Mouse (Mus musculus) embryonic fibroblast, embryonic 13.5 days (primary cell): Measurements from ENCODE around the gene Lpgat1. TPM values are rescaled to one million over a fixed set of nuclear protein-coding genes. Genes with fewer than 3 reads are reported as not detected.

Experiments
- H3K27ac ChIP-seq: 2 replicates; pipeline ENCODE4 v1.5.1; 2012; ENCODE audit warnings: low read length, control low read depth, inconsistent platforms; ENCODE audit not compliant: insufficient read depth
- H3K4me1 ChIP-seq: 2 replicates; pipeline ENCODE4 v1.6.1; 2011; ENCODE audit warnings: low read length; ENCODE audit not compliant: control insufficient read depth, insufficient read depth
- H3K4me3 ChIP-seq: 2 replicates; pipeline ENCODE4 v1.5.1; 2011; ENCODE audit warnings: mild to moderate bottlenecking, control low read depth, low read length; ENCODE audit not compliant: insufficient read depth
- CTCF ChIP-seq: IDR thresholded peaks from 2 replicates; pipeline ENCODE4 v1.5.1; 2011; ENCODE audit warnings: mild to moderate bottlenecking, control low read depth, low read length, moderate library complexity, borderline replicate concordance; ENCODE audit not compliant: insufficient read depth
- POLR2A ChIP-seq: IDR thresholded peaks from 2 replicates; pipeline ENCODE4 v1.6.1; 2011; ENCODE audit warnings: low read depth, mild to moderate bottlenecking, control low read depth, low read length, moderate library complexity
- polyA plus RNA-seq: library from polyadenylated mRNA; stranded (reverse); fragments of >200 nt; gene quantifications from 2 replicates; pipeline ENCODE4 v1.2.4, GENCODE M21; 2011; ENCODE audit warnings: low read depth; ENCODE audit not compliant: missing spikeins, insufficient read length

Gene Lpgat1
- polyA plus RNA-seq, 1 experiment: 66.1 TPM

- Histone ChIP-seq H3K4me3 (no peak overlapping the region), H3K27ac (no peak overlapping the region), H3K4me1 (no peaks in the 10 kb centered on the region; the same call in 1 of the 2 replicates)
- TF ChIP-seq CTCF (no peak), POLR2A (no peak)
Measured at GRCm38 (mm10) chr1:191775116-191775515, 57.5 kb downstream of the Lpgat1 start.

DNA sequence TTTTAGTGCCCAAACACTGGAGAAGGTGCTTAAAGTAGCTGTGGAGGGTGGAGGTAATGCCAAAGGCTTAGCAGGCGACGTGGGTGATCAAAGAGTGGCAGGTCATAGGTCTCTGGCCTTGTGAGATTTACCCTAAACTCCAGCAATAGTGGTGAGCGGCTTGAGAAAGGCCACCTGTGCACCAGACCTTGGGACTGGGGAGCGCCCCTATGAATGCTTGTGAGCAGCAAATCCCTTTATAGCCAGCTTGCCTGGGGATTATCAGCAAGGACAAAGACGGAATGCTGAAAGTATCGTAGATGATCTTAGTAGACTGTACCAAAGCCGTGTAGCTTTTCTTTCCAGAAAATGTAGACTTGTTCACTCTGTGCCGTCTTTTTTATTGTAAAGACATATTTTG, 59.9 kb downstream of the Lpgat1 start:
- Histone ChIP-seq H3K27ac (no peak overlapping the region), H3K4me1 (no peaks in the 10 kb centered on the region; the same call in 1 of the 2 replicates), H3K4me3 (no peak overlapping the region)
- no peak for TF ChIP-seq POLR2A
- TF ChIP-seq CTCF: no peak

- TF ChIP-seq CTCF (no peak), POLR2A (no peak)
- no peak overlapping the region for H3K4me3 ChIP-seq
- H3K4me1 ChIP-seq: no peaks in the 10 kb centered on the region
- no peak overlapping the region for H3K27ac ChIP-seq
Measured at GRCm38 (mm10) chr1:191780470-191780869, 62.8 kb downstream of the Lpgat1 start.

DNA sequence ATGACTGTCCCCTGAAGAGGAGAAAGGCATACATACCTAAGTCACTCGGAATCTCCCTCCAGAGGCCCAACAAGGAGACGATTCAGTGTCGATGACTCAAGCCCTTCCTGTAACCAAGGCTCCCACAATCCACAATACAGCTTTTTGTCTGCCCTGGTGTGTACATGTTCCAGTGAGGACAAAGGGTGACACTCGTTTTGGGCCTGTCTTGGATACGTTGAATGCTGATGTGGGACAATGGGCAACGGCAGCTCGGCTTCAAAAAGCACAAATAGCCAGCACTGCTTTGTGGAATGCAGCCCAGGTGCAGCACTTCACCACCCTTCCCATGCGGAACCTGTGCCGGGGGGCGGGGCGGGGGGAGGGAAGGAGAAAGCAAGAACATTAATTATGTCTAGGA, 67.5 kb downstream of the Lpgat1 start:
- TF ChIP-seq POLR2A (no peak), CTCF (no peak)
- H3K27ac ChIP-seq: no peak overlapping the region
- no peak overlapping the region for H3K4me3 ChIP-seq
- H3K4me1 ChIP-seq: no peaks in the 10 kb centered on the region

- H3K27ac ChIP-seq: no peak overlapping the region
- TF ChIP-seq CTCF (no peak), POLR2A (no peak)
- no peak overlapping the region for H3K4me3 ChIP-seq
- H3K4me1 ChIP-seq: no peaks in the 10 kb centered on the region
Measured at GRCm38 (mm10) chr1:191786255-191786654, 68.6 kb downstream of the Lpgat1 start.

DNA sequence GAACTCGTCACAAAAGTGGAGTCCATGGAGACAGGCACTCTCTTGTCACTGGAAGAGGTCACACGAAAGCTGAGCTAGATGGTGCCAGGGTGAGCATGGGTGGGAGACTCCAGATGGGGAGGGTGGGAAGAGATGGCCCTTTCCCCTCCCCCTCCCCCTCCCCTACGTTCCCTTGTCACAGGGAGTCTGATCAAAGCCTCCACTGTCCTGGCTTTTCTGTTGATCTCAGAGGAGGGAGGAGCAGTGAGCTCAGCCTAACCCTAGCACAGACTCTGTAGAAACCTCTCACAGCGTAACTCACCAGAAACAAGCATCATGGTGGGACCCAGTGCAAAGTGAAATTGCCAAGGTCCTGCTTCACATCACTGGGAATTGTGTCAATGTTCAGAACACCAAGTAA, 69.7 kb downstream of the Lpgat1 start:
- H3K4me1 ChIP-seq: no peaks in the 10 kb centered on the region
- no peak for TF ChIP-seq CTCF
- TF ChIP-seq POLR2A: no peak
- no peak overlapping the region for H3K27ac ChIP-seq
- H3K4me3 ChIP-seq: no peak overlapping the region

DNA sequence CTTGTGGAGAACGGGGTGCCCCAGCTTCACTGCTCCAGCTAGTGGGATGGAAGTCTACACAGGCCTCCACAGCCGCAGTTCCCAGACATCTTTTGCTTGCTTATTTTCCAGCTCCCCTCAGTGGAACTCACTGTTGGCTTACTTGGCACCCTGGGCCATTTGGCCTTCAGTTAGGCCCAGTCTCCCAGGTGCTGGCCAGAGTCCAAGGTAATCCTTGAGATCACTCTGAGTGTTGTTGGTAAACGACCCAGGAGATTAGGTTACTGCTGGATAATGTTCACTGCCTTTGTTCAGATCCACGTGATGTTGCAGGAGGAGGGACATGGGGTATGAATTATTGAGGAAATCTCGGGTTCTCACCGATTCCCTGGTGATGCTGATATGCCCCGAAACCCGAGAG, 75.4 kb downstream of the Lpgat1 start:
- no peak for TF ChIP-seq CTCF
- no peak for TF ChIP-seq POLR2A
- Histone ChIP-seq H3K4me1 (no peaks in the 10 kb centered on the region), H3K27ac (no peak overlapping the region), H3K4me3 (no peak overlapping the region)

GRCm38 (mm10) chr1:191793888-191794532, 76.4 kb downstream of the Lpgat1 start:
- Histone ChIP-seq H3K4me3 (no peak overlapping the region), H3K27ac (no peak overlapping the region), H3K4me1 (no peaks in the 10 kb centered on the region)
- TF ChIP-seq CTCF: no peak
- no peak for TF ChIP-seq POLR2A

GRCm38 (mm10) chr1:191796238-191796896, 78.7 kb downstream of the Lpgat1 start:
- Histone ChIP-seq H3K4me1 (no peaks in the 10 kb centered on the region), H3K4me3 (no peak overlapping the region), H3K27ac (no peak overlapping the region)
- no peak for TF ChIP-seq CTCF
- TF ChIP-seq POLR2A: no peak

- peaks cover 9% of the 10 kb centered on the region for H3K4me1 ChIP-seq
- TF ChIP-seq CTCF (no peak), POLR2A (no peak)
- 0 out of 2 replicates have a peak overlapping the region, but pooled peaks have one; percentile 11 for H3K27ac ChIP-seq
- H3K4me3 ChIP-seq: no peak overlapping the region
Measured at GRCm38 (mm10) chr1:191802093-191802819, 84.6 kb downstream of the Lpgat1 start.
